In genomic region chr6:66300189-66300588, GRCm38 (mm10) we compare ENCODE assay signal across 16 mouse cellular contexts.
"Had no signal": no experiment of that assay in that cellular context is flagged by ENCODE, and none has a peak within 500 bp of the region (broad histone marks: within the 10 kb centered on the region; RNA-seq: fewer than 3 reads in every experiment).

No protein-coding gene starts in this region.

- DNase-seq: lung, adult 18-20 months; lung, embryonic 14.5 days; lung, postnatal 10 days; lung, postnatal 4 days; midbrain, embryonic 14.5 days; right cerebral cortex, postnatal 14 days; thymus, adult 2 months; thymus, postnatal 25 days; thymus, postnatal 4 days had no signal

- H3K4me3 ChIP-seq: midbrain, embryonic 10.5 days; midbrain, embryonic 12.5 days; myocyte; neural tube, embryonic 13.5 days; neural tube, embryonic 15.5 days; stomach, embryonic 15.5 days had no signal

- H3K4me2 ChIP-seq: lung, embryonic 14.5 days; midbrain, embryonic 12.5 days; neural tube, embryonic 13.5 days; neural tube, embryonic 15.5 days; stomach, embryonic 15.5 days had no signal

- H3K27ac ChIP-seq: midbrain, embryonic 10.5 days; midbrain, embryonic 12.5 days; neural tube, embryonic 13.5 days; neural tube, embryonic 15.5 days; stomach, embryonic 15.5 days; stomach, postnatal 0 days had no signal

- H3K9ac ChIP-seq: lung, embryonic 14.5 days; midbrain, embryonic 12.5 days; neural tube, embryonic 13.5 days; neural tube, embryonic 15.5 days; stomach, embryonic 15.5 days had no signal

- H3K4me1 ChIP-seq: midbrain, embryonic 10.5 days; midbrain, embryonic 12.5 days; neural tube, embryonic 13.5 days; neural tube, embryonic 15.5 days; stomach, embryonic 15.5 days had no signal

- H3K9me3 ChIP-seq: midbrain, embryonic 10.5 days; midbrain, embryonic 12.5 days; neural tube, embryonic 13.5 days; neural tube, embryonic 15.5 days; stomach, embryonic 15.5 days had no signal

- H3K27me3 ChIP-seq: midbrain, embryonic 12.5 days; neural tube, embryonic 13.5 days; neural tube, embryonic 15.5 days; stomach, embryonic 15.5 days had no signal

- H3K36me3 ChIP-seq: midbrain, embryonic 10.5 days; midbrain, embryonic 12.5 days; neural tube, embryonic 13.5 days; neural tube, embryonic 15.5 days; stomach, embryonic 15.5 days had no signal
